Mouse (Mus musculus): ENCODE measurements around the gene St7. TPM values are rescaled to one million over a fixed set of nuclear protein-coding genes. Genes with fewer than 3 reads are reported as not detected.

St7 gene
- polyA plus RNA-seq, 1 experiment from 2014 or later: 20.0 TPM

- H3K4me3 ChIP-seq (ENCODE audit: low read depth, low read length): no peak overlapping the region
- H3K9ac ChIP-seq (ENCODE audit: low read length): no peak overlapping the region
- WGBS: 58% methylated on average over 2 of the region's 2 CpGs
- H3K4me1 ChIP-seq (ENCODE audit: control insufficient read depth, insufficient read depth, low read length): no peaks in the 10 kb centered on the region
- no peaks in the 10 kb centered on the region for H3K36me3 ChIP-seq (ENCODE audit: control insufficient read depth, insufficient read depth, low read length)
- H3K4me2 ChIP-seq (ENCODE audit: low read depth, severe bottlenecking): no peak overlapping the region
- no peak overlapping the region for H3K27ac ChIP-seq (replicated peaks; ENCODE audit: low read depth, low read length)
- H3K27me3 ChIP-seq (ENCODE audit: control insufficient read depth, insufficient read depth, low read length): no peaks in the 10 kb centered on the region
- DNase-seq (ENCODE audit: low spot score) (no peak), ATAC-seq (ENCODE audit: insufficient number of reproducible peaks, low FRiP score, low TSS enrichment, low read depth) (no peak)
- H3K9me3 ChIP-seq (ENCODE audit: control insufficient read depth, low read length): no peaks in the 10 kb centered on the region
These were observed 158.6 kb downstream of the St7 start for GRCm38 (mm10) chr6:17851316-17851715.

- Histone ChIP-seq H3K9ac (ENCODE audit: low read length) (no peak overlapping the region), H3K4me1 (ENCODE audit: control insufficient read depth, insufficient read depth, low read length) (no peaks in the 10 kb centered on the region), H3K4me2 (ENCODE audit: low read depth, severe bottlenecking) (no peak overlapping the region), H3K27me3 (ENCODE audit: control insufficient read depth, insufficient read depth, low read length) (no peaks in the 10 kb centered on the region), H3K36me3 (ENCODE audit: control insufficient read depth, insufficient read depth, low read length) (no peaks in the 10 kb centered on the region), H3K4me3 (ENCODE audit: low read depth, low read length) (no peak overlapping the region), H3K27ac (replicated peaks; ENCODE audit: low read depth, low read length) (no peak overlapping the region), H3K9me3 (ENCODE audit: control insufficient read depth, low read length) (no peaks in the 10 kb centered on the region)
- no peak for ATAC-seq (ENCODE audit: insufficient number of reproducible peaks, low FRiP score, low TSS enrichment, low read depth)
- WGBS: 57% methylated on average over 5 of the region's 5 CpGs
- no peak for DNase-seq (ENCODE audit: low spot score)
These were observed 161.0 kb downstream of the St7 start for GRCm38 (mm10) chr6:17853587-17854274.

- Histone ChIP-seq H3K27ac (replicated peaks; ENCODE audit: low read depth, low read length) (no peak overlapping the region), H3K4me3 (ENCODE audit: low read depth, low read length) (no peak overlapping the region), H3K4me1 (ENCODE audit: control insufficient read depth, insufficient read depth, low read length) (no peaks in the 10 kb centered on the region), H3K27me3 (ENCODE audit: control insufficient read depth, insufficient read depth, low read length) (no peaks in the 10 kb centered on the region), H3K36me3 (ENCODE audit: control insufficient read depth, insufficient read depth, low read length) (no peaks in the 10 kb centered on the region), H3K9me3 (ENCODE audit: control insufficient read depth, low read length) (no peaks in the 10 kb centered on the region), H3K9ac (ENCODE audit: low read length) (no peak overlapping the region), H3K4me2 (ENCODE audit: low read depth, severe bottlenecking) (no peak overlapping the region)
- 91% methylated on average over 2 of the region's 2 CpGs for WGBS
- ATAC-seq (ENCODE audit: insufficient number of reproducible peaks, low FRiP score, low TSS enrichment, low read depth) (no peak), DNase-seq (ENCODE audit: low spot score) (no peak)
These were observed 162.9 kb downstream of the St7 start for GRCm38 (mm10) chr6:17855616-17856015.

- 95% methylated on average over 1 of the region's 1 CpGs for WGBS
- ATAC-seq (ENCODE audit: insufficient number of reproducible peaks, low FRiP score, low TSS enrichment, low read depth) (no peak), DNase-seq (ENCODE audit: low spot score) (no peak)
These were observed 166.8 kb downstream of the St7 start for GRCm38 (mm10) chr6:17859564-17859963.

GRCm38 (mm10) chr6:17860463-17860862 lies 167.7 kb downstream of the St7 start:
- Histone ChIP-seq H3K36me3 (ENCODE audit: control insufficient read depth, insufficient read depth, low read length) (no peaks in the 10 kb centered on the region), H3K4me2 (ENCODE audit: low read depth, severe bottlenecking) (no peak overlapping the region), H3K4me3 (ENCODE audit: low read depth, low read length) (no peak overlapping the region), H3K9ac (ENCODE audit: low read length) (no peak overlapping the region), H3K9me3 (ENCODE audit: control insufficient read depth, low read length) (no peaks in the 10 kb centered on the region), H3K4me1 (ENCODE audit: control insufficient read depth, insufficient read depth, low read length) (no peaks in the 10 kb centered on the region), H3K27me3 (ENCODE audit: control insufficient read depth, insufficient read depth, low read length) (no peaks in the 10 kb centered on the region), H3K27ac (replicated peaks; ENCODE audit: low read depth, low read length) (no peak overlapping the region)
- ATAC-seq (ENCODE audit: insufficient number of reproducible peaks, low FRiP score, low TSS enrichment, low read depth) (no peak), DNase-seq (ENCODE audit: low spot score) (no peak)
- WGBS: 91% methylated on average over 1 of the region's 1 CpGs

More at GRCm38 (mm10) chr6:17859564-17859963, 166.8 kb downstream of the St7 start:
- no peak overlapping the region for H3K4me2 ChIP-seq (ENCODE audit: low read depth, severe bottlenecking)
- H3K27ac ChIP-seq (replicated peaks; ENCODE audit: low read depth, low read length): no peak overlapping the region
- no peaks in the 10 kb centered on the region for H3K9me3 ChIP-seq (ENCODE audit: control insufficient read depth, low read length)
- H3K4me1 ChIP-seq (ENCODE audit: control insufficient read depth, insufficient read depth, low read length): no peaks in the 10 kb centered on the region
- no peaks in the 10 kb centered on the region for H3K27me3 ChIP-seq (ENCODE audit: control insufficient read depth, insufficient read depth, low read length)
- no peak overlapping the region for H3K4me3 ChIP-seq (ENCODE audit: low read depth, low read length)
- H3K9ac ChIP-seq (ENCODE audit: low read length): no peak overlapping the region
- no peaks in the 10 kb centered on the region for H3K36me3 ChIP-seq (ENCODE audit: control insufficient read depth, insufficient read depth, low read length)

- Histone ChIP-seq H3K27me3 (ENCODE audit: control insufficient read depth, insufficient read depth, low read length) (no peaks in the 10 kb centered on the region), H3K36me3 (ENCODE audit: control insufficient read depth, insufficient read depth, low read length) (no peaks in the 10 kb centered on the region; the same call in 1 of the 2 replicates), H3K9ac (ENCODE audit: low read length) (no peak overlapping the region), H3K4me3 (ENCODE audit: low read depth, low read length) (no peak overlapping the region), H3K4me2 (ENCODE audit: low read depth, severe bottlenecking) (no peak overlapping the region), H3K9me3 (ENCODE audit: control insufficient read depth, low read length) (no peaks in the 10 kb centered on the region), H3K27ac (replicated peaks; ENCODE audit: low read depth, low read length) (no peak overlapping the region), H3K4me1 (ENCODE audit: control insufficient read depth, insufficient read depth, low read length) (no peaks in the 10 kb centered on the region)
- WGBS: 71% methylated on average over 1 of the region's 1 CpGs
- ATAC-seq (ENCODE audit: insufficient number of reproducible peaks, low FRiP score, low TSS enrichment, low read depth) (no peak), DNase-seq (ENCODE audit: low spot score) (no peak)
These were observed 175.1 kb downstream of the St7 start for GRCm38 (mm10) chr6:17867796-17868195.

- Histone ChIP-seq H3K27me3 (ENCODE audit: control insufficient read depth, insufficient read depth, low read length) (no peaks in the 10 kb centered on the region), H3K27ac (replicated peaks; ENCODE audit: low read depth, low read length) (no peak overlapping the region), H3K4me3 (ENCODE audit: low read depth, low read length) (no peak overlapping the region), H3K9me3 (ENCODE audit: control insufficient read depth, low read length) (no peaks in the 10 kb centered on the region), H3K9ac (ENCODE audit: low read length) (no peak overlapping the region), H3K36me3 (ENCODE audit: control insufficient read depth, insufficient read depth, low read length) (no peaks in the 10 kb centered on the region; the same call in 1 of the 2 replicates), H3K4me1 (ENCODE audit: control insufficient read depth, insufficient read depth, low read length) (peaks cover 7% of the 10 kb centered on the region), H3K4me2 (ENCODE audit: low read depth, severe bottlenecking) (no peak overlapping the region)
- WGBS: 91% methylated on average over 3 of the region's 3 CpGs
- DNase-seq (ENCODE audit: low spot score) (no peak), ATAC-seq (ENCODE audit: insufficient number of reproducible peaks, low FRiP score, low TSS enrichment, low read depth) (no peak)
These were observed 179.2 kb downstream of the St7 start for GRCm38 (mm10) chr6:17871831-17872372.

GRCm38 (mm10) chr6:17875606-17876005 lies 182.9 kb downstream of the St7 start:
- Histone ChIP-seq H3K4me3 (ENCODE audit: low read depth, low read length) (no peak overlapping the region), H3K4me1 (ENCODE audit: control insufficient read depth, insufficient read depth, low read length) (peaks cover 7% of the 10 kb centered on the region), H3K9me3 (ENCODE audit: control insufficient read depth, low read length) (no peaks in the 10 kb centered on the region), H3K4me2 (ENCODE audit: low read depth, severe bottlenecking) (no peak overlapping the region), H3K36me3 (ENCODE audit: control insufficient read depth, insufficient read depth, low read length) (no peaks in the 10 kb centered on the region), H3K27me3 (ENCODE audit: control insufficient read depth, insufficient read depth, low read length) (no peaks in the 10 kb centered on the region), H3K27ac (replicated peaks; ENCODE audit: low read depth, low read length) (no peak overlapping the region; the same call in 1 of the 2 replicates), H3K9ac (ENCODE audit: low read length) (no peak overlapping the region)
- 65% methylated on average over 7 of the region's 7 CpGs for WGBS
- ATAC-seq (ENCODE audit: insufficient number of reproducible peaks, low FRiP score, low TSS enrichment, low read depth) (no peak), DNase-seq (ENCODE audit: low spot score) (no peak)

Data from limb, embryonic 11.5 days (tissue).